Mouse (Mus musculus): ENCODE measurements at regions not wholly inside any gene's neighbourhood (a gene's known extent, or its start where the extent isn't known, plus 50 kb on each side); places are given as distances from the start of the nearest gene placed in this dataset.

- no peak overlapping the region for H3K27ac ChIP-seq (ENCODE audit: insufficient read depth, low read depth, low read length)
- 36% methylated on average over 7 of the region's 7 CpGs for WGBS
- H3K4me1 ChIP-seq (ENCODE audit: control insufficient read depth, insufficient read depth, low read length), result 0 out of 2 replicates have a peak, but pooled peaks cover 2% of the 10 kb centered on the region
- H3K27me3 ChIP-seq (replicated peaks; ENCODE audit: control insufficient read depth, insufficient read depth, low read length), result no peaks in the 10 kb centered on the region
- no peak overlapping the region for H3K4me3 ChIP-seq (ENCODE audit: insufficient read depth, low read depth, low read length)
- no peaks in the 10 kb centered on the region for H3K36me3 ChIP-seq (ENCODE audit: control insufficient read depth, insufficient read depth, low read length)
- DNase-seq, result no peak
- TF ChIP-seq CTCF (conservative IDR thresholded peaks at IDR 0.05; ENCODE audit: insufficient read depth, insufficient read length, low read depth, low read length), result no peak
- TF ChIP-seq POLR2A (IDR thresholded peaks at IDR 0.05; ENCODE audit: low read depth, low read length), result no peak
These were observed 645.9 kb downstream of the Zfp706 start for GRCm38 (mm10) chr15:36361522-36362148.

- Histone ChIP-seq H3K4me1 (ENCODE audit: control insufficient read depth, insufficient read depth, low read length) (0 out of 2 replicates have a peak, but pooled peaks cover 2% of the 10 kb centered on the region), H3K4me3 (ENCODE audit: insufficient read depth, low read depth, low read length) (no peak overlapping the region), H3K27ac (ENCODE audit: insufficient read depth, low read depth, low read length) (no peak overlapping the region), H3K27me3 (replicated peaks; ENCODE audit: control insufficient read depth, insufficient read depth, low read length) (no peaks in the 10 kb centered on the region), H3K36me3 (ENCODE audit: control insufficient read depth, insufficient read depth, low read length) (no peaks in the 10 kb centered on the region)
- 79% methylated on average over 14 of the region's 14 CpGs for WGBS
- no peak for TF ChIP-seq CTCF (conservative IDR thresholded peaks at IDR 0.05; ENCODE audit: insufficient read depth, insufficient read length, low read depth, low read length)
- no peak for TF ChIP-seq POLR2A (IDR thresholded peaks at IDR 0.05; ENCODE audit: low read depth, low read length)
- peak; percentile 30 for DNase-seq
These were observed 646.7 kb downstream of the Zfp706 start for GRCm38 (mm10) chr15:36360694-36361521.

DNA sequence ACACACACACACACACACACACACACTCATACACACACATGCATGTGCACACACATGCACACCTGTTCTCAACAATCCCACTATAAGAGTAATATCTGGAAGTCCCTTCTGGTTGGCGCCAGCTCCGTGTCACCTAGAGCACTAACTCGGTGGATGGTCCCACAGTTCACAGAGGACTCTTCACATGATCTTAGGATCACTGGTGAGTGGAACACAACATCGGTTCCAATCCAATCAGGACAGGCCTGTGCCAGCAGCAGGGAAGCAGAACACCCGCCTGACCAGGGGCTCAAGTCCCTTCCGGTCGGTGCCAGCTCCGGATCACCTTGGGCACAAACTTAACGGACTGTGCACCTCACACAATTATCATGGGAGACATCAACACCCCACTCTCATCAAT is 651.7 kb downstream of the Zfp706 start:
- WGBS, result 88% methylated on average over 9 of the region's 9 CpGs

DNA sequence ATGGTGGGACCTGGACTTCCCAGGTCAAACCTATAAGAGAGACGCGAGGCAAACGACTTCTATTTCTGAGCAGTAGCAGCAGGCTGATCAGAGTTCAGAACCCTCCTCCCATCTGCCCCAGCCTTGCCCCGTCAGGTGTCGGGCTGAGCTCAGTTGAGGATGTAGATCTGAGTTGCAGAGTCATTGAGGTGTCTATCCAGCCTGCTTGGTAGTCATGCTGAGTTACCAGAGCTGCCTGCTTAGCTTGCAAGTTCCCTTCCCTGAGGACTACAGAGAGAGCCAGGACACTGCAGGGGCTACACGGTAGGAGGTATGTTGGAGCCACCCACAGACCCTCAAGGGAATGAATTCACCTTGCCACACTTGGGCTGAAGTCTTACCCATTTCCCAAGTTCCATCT is 653.0 kb downstream of the Zfp706 start:
- no peak overlapping the region for H3K4me3 ChIP-seq (ENCODE audit: insufficient read depth, low read depth, low read length)
- no peaks in the 10 kb centered on the region for H3K4me1 ChIP-seq (ENCODE audit: control insufficient read depth, insufficient read depth, low read length)
- no peak overlapping the region for H3K27ac ChIP-seq (ENCODE audit: insufficient read depth, low read depth, low read length)
- 80% methylated on average over 6 of the region's 6 CpGs for WGBS
- DNase-seq, result no peak
- H3K27me3 ChIP-seq (replicated peaks; ENCODE audit: control insufficient read depth, insufficient read depth, low read length), result no peaks in the 10 kb centered on the region
- TF ChIP-seq CTCF (conservative IDR thresholded peaks at IDR 0.05; ENCODE audit: insufficient read depth, insufficient read length, low read depth, low read length), result no peak
- no peak for TF ChIP-seq POLR2A (IDR thresholded peaks at IDR 0.05; ENCODE audit: low read depth, low read length)
- H3K36me3 ChIP-seq (ENCODE audit: control insufficient read depth, insufficient read depth, low read length), result no peaks in the 10 kb centered on the region

More for the DNA sequence above, 651.7 kb downstream of the Zfp706 start:
- DNase-seq, result no peak
- H3K27ac ChIP-seq (ENCODE audit: insufficient read depth, low read depth, low read length), result no peak overlapping the region
- H3K4me1 ChIP-seq (ENCODE audit: control insufficient read depth, insufficient read depth, low read length), result no peaks in the 10 kb centered on the region
- H3K4me3 ChIP-seq (ENCODE audit: insufficient read depth, low read depth, low read length), result no peak overlapping the region
- H3K27me3 ChIP-seq (replicated peaks; ENCODE audit: control insufficient read depth, insufficient read depth, low read length), result no peaks in the 10 kb centered on the region
- no peaks in the 10 kb centered on the region for H3K36me3 ChIP-seq (ENCODE audit: control insufficient read depth, insufficient read depth, low read length)
- TF ChIP-seq POLR2A (IDR thresholded peaks at IDR 0.05; ENCODE audit: low read depth, low read length), result no peak
- TF ChIP-seq CTCF (conservative IDR thresholded peaks at IDR 0.05; ENCODE audit: insufficient read depth, insufficient read length, low read depth, low read length), result no peak

DNA sequence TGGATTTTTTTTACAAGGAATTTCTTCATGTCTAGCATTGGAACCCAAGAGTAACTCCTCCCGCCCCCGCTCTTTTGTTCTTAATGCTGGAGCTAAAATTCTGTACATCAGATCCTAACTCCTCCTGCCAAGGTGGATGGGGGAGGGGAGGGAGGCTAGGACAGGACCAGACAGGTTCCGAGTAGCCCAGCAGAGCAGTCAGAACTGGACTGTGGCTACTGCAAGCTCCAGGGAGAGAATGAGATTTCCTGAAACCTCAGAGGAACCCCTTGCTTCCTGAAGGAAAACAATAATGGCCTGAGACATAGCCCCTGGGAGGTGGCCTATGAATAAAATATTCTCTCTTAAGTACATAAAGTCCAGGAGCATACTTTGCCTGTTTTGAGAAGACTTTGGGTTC is 653.8 kb downstream of the Zfp706 start:
- 76% methylated on average over 3 of the region's 3 CpGs for WGBS
- H3K4me3 ChIP-seq (ENCODE audit: insufficient read depth, low read depth, low read length), result no peak overlapping the region
- H3K27me3 ChIP-seq (replicated peaks; ENCODE audit: control insufficient read depth, insufficient read depth, low read length), result no peaks in the 10 kb centered on the region
- TF ChIP-seq POLR2A (IDR thresholded peaks at IDR 0.05; ENCODE audit: low read depth, low read length) (no peak), CTCF (conservative IDR thresholded peaks at IDR 0.05; ENCODE audit: insufficient read depth, insufficient read length, low read depth, low read length) (no peak)
- 0 out of 2 replicates have a peak, but pooled peaks cover under 1% of the 10 kb centered on the region for H3K4me1 ChIP-seq (ENCODE audit: control insufficient read depth, insufficient read depth, low read length)
- peak; percentile 25 for DNase-seq
- H3K36me3 ChIP-seq (ENCODE audit: control insufficient read depth, insufficient read depth, low read length), result no peaks in the 10 kb centered on the region
- H3K27ac ChIP-seq (ENCODE audit: insufficient read depth, low read depth, low read length), result no peak overlapping the region

DNA sequence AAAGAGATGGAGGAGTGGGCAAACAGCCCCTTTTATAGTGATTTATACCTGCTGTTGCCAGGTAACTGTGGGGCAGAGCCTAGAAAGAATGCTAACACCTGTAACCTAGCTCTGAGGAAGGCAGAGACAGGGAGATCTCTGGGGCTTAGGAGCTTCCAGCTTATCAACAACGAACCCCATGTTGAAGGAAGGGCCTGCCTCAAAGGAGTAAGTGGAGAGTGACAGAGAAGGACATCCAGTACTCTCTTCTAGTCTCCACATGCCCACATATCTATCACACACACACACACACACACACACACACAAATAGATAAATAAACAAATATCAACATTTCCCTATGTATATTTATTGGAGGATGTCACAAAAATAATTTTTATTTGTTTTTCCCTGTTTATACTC is 654.6 kb downstream of the Zfp706 start:
- Histone ChIP-seq H3K27me3 (replicated peaks; ENCODE audit: control insufficient read depth, insufficient read depth, low read length) (no peaks in the 10 kb centered on the region), H3K36me3 (ENCODE audit: control insufficient read depth, insufficient read depth, low read length) (no peaks in the 10 kb centered on the region), H3K27ac (ENCODE audit: insufficient read depth, low read depth, low read length) (no peak overlapping the region), H3K4me1 (ENCODE audit: control insufficient read depth, insufficient read depth, low read length) (peaks cover 6% of the 10 kb centered on the region), H3K4me3 (ENCODE audit: insufficient read depth, low read depth, low read length) (no peak overlapping the region)
- DNase-seq, result no peak
- TF ChIP-seq POLR2A (IDR thresholded peaks at IDR 0.05; ENCODE audit: low read depth, low read length) (no peak), CTCF (conservative IDR thresholded peaks at IDR 0.05; ENCODE audit: insufficient read depth, insufficient read length, low read depth, low read length) (no peak)
- WGBS, result 81% methylated on average over 1 of the region's 1 CpGs

GRCm38 (mm10) chr15:36351693-36352092 is 655.9 kb downstream of the Zfp706 start:
- Histone ChIP-seq H3K4me3 (ENCODE audit: insufficient read depth, low read depth, low read length) (no peak overlapping the region), H3K36me3 (ENCODE audit: control insufficient read depth, insufficient read depth, low read length) (no peaks in the 10 kb centered on the region), H3K4me1 (ENCODE audit: control insufficient read depth, insufficient read depth, low read length) (peaks cover 13% of the 10 kb centered on the region), H3K27ac (ENCODE audit: insufficient read depth, low read depth, low read length) (peak overlapping the region; percentile 35; the same call in 1 of the 2 replicates), H3K27me3 (replicated peaks; ENCODE audit: control insufficient read depth, insufficient read depth, low read length) (no peaks in the 10 kb centered on the region)
- peak; percentile 26 for DNase-seq
- 45% methylated on average over 3 of the region's 3 CpGs for WGBS
- TF ChIP-seq POLR2A (IDR thresholded peaks at IDR 0.05; ENCODE audit: low read depth, low read length) (no peak), CTCF (conservative IDR thresholded peaks at IDR 0.05; ENCODE audit: insufficient read depth, insufficient read length, low read depth, low read length) (no peak)

All from kidney, adult 2 months (tissue).